Mouse (Mus musculus) CH12F3 (cell line): Measurements from ENCODE around the gene Rfwd3.
"Not testable (repeated sequence)": the region's sequence is repeated elsewhere in the genome, so short reads cannot be mapped to it uniquely, and the experiment has no call there.

Experiments
- in situ Hi-C: fragments of 300-500 bp; cut with MboI; formaldehyde crosslinking; loops from 2 replicates; pipeline ENCODE4 v1.14.3; 2020; ENCODE audit warnings: low sequenced_read_pairs

The Rfwd3 gene

GRCm38 (mm10) chr8:111290586-111290985 lies 9.4 kb downstream of the Rfwd3 start:
- in situ Hi-C loops: no loop called here

GRCm38 (mm10) chr8:111285603-111286002 lies 14.4 kb downstream of the Rfwd3 start:
- in situ Hi-C loops: no loop called here

- in situ Hi-C loops: no loop called here
Observed at GRCm38 (mm10) chr8:111282093-111282492, 17.9 kb downstream of the Rfwd3 start.

GRCm38 (mm10) chr8:111268277-111268676 lies 31.7 kb downstream of the Rfwd3 start:
- in situ Hi-C loops: no loop called here

DNA sequence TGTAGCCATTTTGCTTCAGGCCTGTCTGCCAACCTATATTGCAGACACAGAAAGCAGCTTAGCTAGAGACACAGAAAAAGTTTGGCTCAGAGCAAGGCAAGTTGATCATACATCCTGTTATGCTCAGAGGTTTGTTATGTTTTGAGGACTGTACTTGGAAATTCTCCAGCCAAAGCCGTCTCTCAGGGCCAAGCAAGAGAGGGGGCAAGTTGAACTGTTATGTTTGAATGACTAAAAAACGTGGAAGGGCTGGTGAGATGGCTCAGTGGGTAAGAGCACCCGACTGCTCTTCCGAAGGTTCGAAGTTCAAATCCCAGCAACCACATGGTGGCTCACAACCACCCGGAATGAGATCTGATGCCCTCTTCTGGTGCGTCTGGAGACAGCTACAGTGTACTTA lies 33.9 kb downstream of the Rfwd3 start:
- in situ Hi-C loops: not testable (repeated sequence)

GRCm38 (mm10) chr8:111264693-111265220 lies 35.3 kb downstream of the Rfwd3 start:
- in situ Hi-C loops: no loop called here

- in situ Hi-C loops: no loop called here
Observed at GRCm38 (mm10) chr8:111261981-111262381, 38.0 kb downstream of the Rfwd3 start.

GRCm38 (mm10) chr8:111260251-111260650 lies 39.8 kb downstream of the Rfwd3 start:
- in situ Hi-C loops: no loop called here

GRCm38 (mm10) chr8:111259408-111259741 lies 40.6 kb downstream of the Rfwd3 start:
- in situ Hi-C loops: no loop called here

GRCm38 (mm10) chr8:111258631-111259407 lies 41.2 kb downstream of the Rfwd3 start, which contains the start of gene Glg1:
Gene Glg1 (minus strand): TSS chr8:111259216.
- in situ Hi-C loops: no loop called here

DNA sequence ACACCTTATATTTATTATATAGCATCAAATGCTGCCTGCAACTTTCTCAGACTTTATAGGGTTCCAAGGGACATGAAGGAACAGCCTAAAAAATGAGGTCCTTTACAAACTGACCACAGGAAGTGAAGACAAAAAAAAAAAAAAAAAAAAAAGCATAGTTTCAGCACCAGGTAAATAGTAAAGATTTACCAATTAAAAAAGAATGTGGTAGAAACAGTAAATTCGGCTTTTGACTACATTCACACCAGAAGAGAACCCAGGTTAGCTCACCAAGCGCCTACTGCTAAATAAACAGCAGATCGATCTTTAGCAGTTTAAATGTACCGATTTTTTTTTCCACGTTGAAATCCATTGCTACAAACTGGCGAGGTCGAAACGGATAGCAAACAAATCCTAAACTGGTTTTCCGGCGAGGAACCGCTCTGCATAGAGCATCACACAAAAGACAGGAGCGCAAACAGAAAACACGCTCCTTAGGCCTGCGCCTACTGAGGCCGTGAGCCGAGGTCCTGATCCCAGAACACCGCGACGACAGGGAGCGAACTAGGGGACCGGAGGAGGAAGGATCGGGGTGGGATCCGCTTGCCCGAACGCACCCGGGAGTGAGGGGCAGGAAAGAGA lies 41.9 kb downstream of the Rfwd3 start:
- in situ Hi-C loops: no loop called here

- in situ Hi-C loops: no loop called here
Observed at GRCm38 (mm10) chr8:111252487-111253112, 47.4 kb downstream of the Rfwd3 start.

GRCm38 (mm10) chr8:111250111-111250510 lies 49.9 kb downstream of the Rfwd3 start:
- in situ Hi-C loops: no loop called here

DNA sequence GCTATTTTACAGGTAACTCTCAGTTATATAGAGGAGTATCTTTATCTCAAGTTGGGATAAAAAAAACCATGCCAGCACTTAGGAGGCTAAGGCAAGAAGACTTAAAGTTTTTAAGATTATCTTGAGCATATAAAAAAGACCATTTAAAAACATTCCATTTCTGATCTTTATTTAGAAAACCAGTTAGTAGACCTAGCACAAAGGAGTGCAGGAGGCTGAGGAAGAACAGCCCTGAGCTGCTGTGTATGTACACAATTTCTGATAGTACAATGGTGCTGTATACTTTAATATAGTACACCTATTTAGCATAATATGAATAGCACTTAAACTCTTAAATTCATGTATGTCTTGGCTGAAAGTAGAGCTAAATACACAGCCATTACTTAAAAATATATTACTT lies 51.9 kb downstream of the Rfwd3 start:
- in situ Hi-C loops: no loop called here

- in situ Hi-C loops: not testable (repeated sequence)
Observed at GRCm38 (mm10) chr8:111246864-111247263, 53.2 kb downstream of the Rfwd3 start.

DNA sequence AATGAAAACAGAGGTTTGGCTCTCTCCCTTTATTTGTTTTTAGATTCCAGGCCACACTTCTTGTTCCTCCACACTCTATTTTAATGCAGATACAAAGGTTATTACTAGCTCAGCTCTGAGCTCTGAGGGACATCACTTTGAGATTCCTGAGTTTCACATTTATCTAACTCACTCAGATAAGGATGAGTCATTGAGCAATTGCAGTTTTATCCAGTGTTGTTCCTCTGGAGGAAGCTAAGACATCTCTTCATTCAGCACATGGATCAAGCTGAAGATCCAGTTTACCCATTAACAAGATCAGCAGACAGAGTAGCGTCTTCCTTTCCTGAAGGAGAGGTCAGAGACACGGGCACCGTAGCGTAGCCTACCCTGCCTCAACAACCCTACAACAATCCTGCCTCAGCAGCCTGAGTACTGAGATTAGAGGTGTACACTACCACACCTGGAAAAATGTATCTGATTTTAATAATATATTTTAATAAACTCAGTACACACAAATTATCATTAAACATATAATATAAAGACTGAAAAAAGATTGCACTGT lies 53.7 kb downstream of the Rfwd3 start:
- in situ Hi-C loops: no loop called here

GRCm38 (mm10) chr8:111237301-111237700 lies 62.7 kb downstream of the Rfwd3 start:
- in situ Hi-C loops: no loop called here

DNA sequence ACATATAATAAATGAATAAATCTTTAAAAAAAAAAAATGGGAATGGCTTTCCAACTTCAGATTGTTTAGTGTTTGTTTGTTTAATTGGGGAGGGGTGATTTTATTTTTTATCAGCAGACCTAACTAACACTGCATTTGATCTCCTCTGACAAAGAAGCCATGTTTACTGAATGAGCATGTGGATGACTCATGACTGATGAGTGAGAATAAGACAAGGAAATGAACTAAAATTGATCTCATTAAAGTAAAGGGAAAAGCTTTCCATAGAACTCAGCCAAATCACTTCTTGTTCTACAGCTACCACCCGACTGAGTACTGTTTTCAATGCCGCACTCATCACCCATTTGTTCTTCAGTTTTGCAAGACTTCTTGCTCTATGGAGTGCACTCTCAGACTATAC lies 66.3 kb downstream of the Rfwd3 start:
- in situ Hi-C loops: no loop called here

GRCm38 (mm10) chr8:111224153-111224552 lies 75.9 kb downstream of the Rfwd3 start:
- in situ Hi-C loops: no loop called here
